Mouse (Mus musculus) hindbrain, postnatal 0 days (tissue): ENCODE data around the gene Wdr46. TPM values are rescaled to one million over a fixed set of nuclear protein-coding genes. Genes with fewer than 3 reads are reported as not detected.

Experiments used
- ATAC-seq: fragments of 200-750 bp; cut with Nextera tagmentation; 2 replicates; pipeline ENCODE4 v1.8.0; 2017; ENCODE audit warnings: mild to moderate bottlenecking, moderate TSS enrichment, moderate library complexity
- DNase-seq: peaks from one replicate; pipeline ENCODE4 v3.0.0-alpha.2; 2015; ENCODE audit warnings: low spot score
- H3K27ac ChIP-seq: fragments of 300-500 bp; sonication (generic); 2 replicates; pipeline ENCODE4 v1.5.1; 2014; ENCODE audit warnings: mild to moderate bottlenecking
- H3K27me3 ChIP-seq: fragments of 300-500 bp; sonication (generic); 2 replicates; pipeline ENCODE4 v1.6.1; 2014; ENCODE audit warnings: low read length, mixed read lengths; ENCODE audit not compliant: insufficient read depth
- H3K36me3 ChIP-seq: fragments of 300-500 bp; sonication (generic); 2 replicates; pipeline ENCODE4 v1.6.1; 2014; ENCODE audit warnings: low read length, mixed read lengths; ENCODE audit not compliant: insufficient read depth
- H3K4me1 ChIP-seq: fragments of 300-500 bp; sonication (generic); 2 replicates; pipeline ENCODE4 v1.6.1; 2014; ENCODE audit warnings: antibody characterized with exemption, low read length, mixed read lengths; ENCODE audit not compliant: insufficient read depth
- H3K4me2 ChIP-seq: fragments of 300-500 bp; sonication (generic); 2 replicates; pipeline ENCODE4 v1.6.1; 2014; ENCODE audit warnings: low read depth, mild to moderate bottlenecking, low read length, moderate library complexity, mixed read lengths
- H3K4me3 ChIP-seq: fragments of 300-500 bp; sonication (generic); 2 replicates; pipeline ENCODE4 v1.5.1; 2014; ENCODE audit warnings: low read length
- H3K9ac ChIP-seq: fragments of 300-500 bp; sonication (generic); replicated peaks from 2 replicates; pipeline ENCODE4 v1.6.1; 2014; ENCODE audit warnings: mild to moderate bottlenecking, low read length, moderate library complexity, mixed read lengths
- H3K9me3 ChIP-seq: fragments of 300-500 bp; sonication (generic); 2 replicates; pipeline ENCODE4 v1.6.1; 2016; ENCODE audit warnings: low read length, mixed read lengths
- CTCF ChIP-seq: IDR thresholded peaks from 2 replicates; pipeline ENCODE4 v1.5.1; 2016; ENCODE audit warnings: antibody characterized with exemption, control low read depth, low read depth
- WGBS: fragments of 180-500 bp; shearing (Covaris S2); extraction: QIAGEN DNeasy Blood & Tissue Kit; methylation state at CpG from one replicate; pipeline ENCODE4 v1.1.7; 2014; 5-methylcytosine and 5-hydroxymethylcytosine counted together
- polyA plus RNA-seq: library from polyadenylated mRNA; unstranded; fragments of >200 nt; fragmentation: Nextera tagmentation; extraction: Ambion mirVana; gene quantifications from 2 replicates; pipeline ENCODE4 v1.2.1, GENCODE M21; 2015
- total RNA-seq: library from RNA; depleted of rRNA; stranded (reverse); fragments of >200 nt; gene quantifications from 2 replicates; pipeline ENCODE4 v1.2.3, GENCODE M21; 2014

Gene Wdr46
- total and polyA plus RNA-seq, 2 experiments from 2014 or later: 16.8 to 17.9 TPM

DNA sequence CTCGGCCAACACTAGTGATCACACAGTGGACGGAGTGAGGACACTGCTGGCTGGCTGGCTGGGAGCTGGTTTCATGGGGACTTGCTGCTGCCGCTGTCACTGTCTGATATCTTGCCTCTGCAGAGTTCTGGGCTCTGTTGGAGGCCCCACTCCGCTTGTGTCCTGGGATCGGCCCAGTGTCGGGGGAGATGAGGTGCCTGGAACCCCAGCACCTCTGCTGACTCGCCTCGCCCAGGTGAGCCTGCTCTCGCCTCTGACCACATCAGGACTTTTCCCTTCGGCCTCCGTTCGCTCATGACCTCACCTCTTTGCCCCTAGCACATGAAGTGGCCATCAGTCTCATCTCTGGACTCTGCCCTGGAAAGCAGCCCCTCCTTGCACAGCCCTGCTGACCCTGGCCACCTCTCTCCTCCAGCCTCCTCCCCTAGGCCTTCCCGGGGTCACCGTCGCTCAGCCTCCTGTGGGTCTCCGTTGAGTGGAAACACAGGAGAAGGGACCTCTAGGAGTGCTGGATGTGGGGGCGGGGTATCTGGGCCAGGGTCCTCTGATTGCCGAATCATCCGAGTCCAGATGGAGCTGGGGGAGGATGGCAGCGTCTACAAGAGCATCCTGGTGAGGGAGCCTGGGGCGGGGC is 4.9 kb upstream of the Wdr46 start:
- H3K27ac ChIP-seq: no peak overlapping the region
- DNase-seq (no peak), ATAC-seq (no peak)
- H3K4me3 ChIP-seq: no peak overlapping the region
- 88% methylated on average over 21 of the region's 21 CpGs for WGBS
- H3K27me3 ChIP-seq: no peaks in the 10 kb centered on the region
- peaks cover 6% of the 10 kb centered on the region; the same call in 1 of the 2 replicates for H3K4me1 ChIP-seq
- peaks cover 14% of the 10 kb centered on the region for H3K36me3 ChIP-seq
- H3K4me2 ChIP-seq: no peak overlapping the region
- no peaks in the 10 kb centered on the region for H3K9me3 ChIP-seq
- H3K9ac ChIP-seq: no peak overlapping the region
- no peak for TF ChIP-seq CTCF

DNA sequence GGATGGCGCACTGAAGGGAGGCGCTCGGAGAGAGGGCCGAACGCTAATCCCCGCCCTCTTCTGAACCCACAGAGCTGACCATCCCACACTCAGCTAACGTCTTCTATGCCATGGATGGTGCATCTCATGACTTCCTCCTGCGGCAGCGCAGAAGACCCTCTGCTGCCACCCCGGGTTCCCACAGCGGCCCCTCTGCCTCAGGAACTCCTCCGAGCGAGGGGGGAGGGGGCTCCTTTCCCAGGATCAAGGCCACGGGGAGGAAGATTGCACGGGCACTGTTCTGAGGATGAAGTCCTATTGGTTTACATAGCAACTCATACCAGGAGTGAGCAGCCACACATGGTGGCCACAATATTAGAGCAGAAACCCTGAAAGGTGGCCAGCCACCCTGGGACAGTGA is 3.5 kb upstream of the Wdr46 start:
- ATAC-seq (no peak), DNase-seq (no peak)
- 87% methylated on average over 15 of the region's 15 CpGs for WGBS
- peaks cover 15% of the 10 kb centered on the region for H3K4me1 ChIP-seq
- H3K9me3 ChIP-seq: no peaks in the 10 kb centered on the region
- H3K4me3 ChIP-seq: no peak overlapping the region
- TF ChIP-seq CTCF: no peak
- H3K27ac ChIP-seq: no peak overlapping the region
- H3K9ac ChIP-seq: no peak overlapping the region
- no peaks in the 10 kb centered on the region for H3K27me3 ChIP-seq
- no peak overlapping the region for H3K4me2 ChIP-seq
- peaks cover 14% of the 10 kb centered on the region for H3K36me3 ChIP-seq

DNA sequence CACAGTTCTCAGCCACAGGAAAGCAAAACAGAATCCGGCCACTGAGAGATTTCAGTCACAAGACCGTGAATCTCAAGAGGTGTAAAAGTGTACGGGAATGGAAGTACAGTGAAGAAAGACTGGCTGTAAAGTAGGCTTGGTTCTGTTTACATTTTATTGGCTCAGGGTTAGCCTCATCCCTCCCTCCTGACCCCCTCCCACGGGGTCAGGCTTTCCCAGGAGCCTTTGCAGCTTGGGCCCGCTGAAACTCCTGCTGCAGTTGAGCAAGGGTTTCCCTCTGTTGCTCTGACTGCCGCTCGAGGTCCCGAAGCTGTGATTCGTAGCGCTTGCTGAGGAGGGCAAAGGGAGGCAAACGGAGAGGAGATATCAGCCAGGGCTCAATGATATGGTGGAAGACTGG is 1.7 kb upstream of the Wdr46 start:
- H3K27me3 ChIP-seq: no peaks in the 10 kb centered on the region
- H3K36me3 ChIP-seq: peaks cover 9% of the 10 kb centered on the region; the same call in 1 of the 2 replicates
- 81% methylated on average over 11 of the region's 11 CpGs for WGBS
- H3K4me1 ChIP-seq: peaks cover 15% of the 10 kb centered on the region
- DNase-seq: no peak
- no peak overlapping the region for H3K27ac ChIP-seq
- H3K9ac ChIP-seq: no peak overlapping the region
- H3K9me3 ChIP-seq: no peaks in the 10 kb centered on the region
- TF ChIP-seq CTCF: no peak
- ATAC-seq: no peak
- H3K4me2 ChIP-seq: no peak overlapping the region
- H3K4me3 ChIP-seq: no peak overlapping the region

DNA sequence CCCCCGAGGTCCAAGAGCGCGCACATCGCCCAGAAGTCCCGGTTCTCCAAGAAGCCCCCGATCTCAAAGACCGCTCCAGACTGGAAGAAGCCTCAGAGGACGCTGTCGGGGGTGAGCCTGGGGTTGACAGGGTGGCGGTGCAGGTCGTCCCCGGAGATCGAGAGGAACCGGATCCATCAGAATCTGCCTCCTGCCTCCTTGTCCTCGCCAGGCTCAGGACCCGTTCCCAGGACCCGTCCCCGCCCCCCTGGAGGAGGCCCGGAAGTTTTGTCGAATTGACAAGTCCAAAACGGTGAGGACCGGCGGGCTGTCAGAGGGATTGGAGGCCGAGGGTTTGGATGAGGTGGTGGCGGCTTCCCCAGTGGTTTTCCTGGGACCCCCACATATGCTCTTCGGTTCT is 521 bp downstream of the Wdr46 start:
- DNase-seq (no peak), ATAC-seq (no peak)
- no peaks in the 10 kb centered on the region for H3K9me3 ChIP-seq
- no peaks in the 10 kb centered on the region for H3K27me3 ChIP-seq
- H3K27ac ChIP-seq: no peak overlapping the region
- no peak for TF ChIP-seq CTCF
- peak overlapping the region; percentile 96 for H3K4me2 ChIP-seq
- peaks cover 15% of the 10 kb centered on the region for H3K4me1 ChIP-seq
- peaks cover 18% of the 10 kb centered on the region for H3K36me3 ChIP-seq
- 2% methylated on average over 26 of the region's 26 CpGs for WGBS
- H3K9ac ChIP-seq: peak overlapping the region; percentile 77
- H3K4me3 ChIP-seq: peak overlapping the region; percentile 82

DNA sequence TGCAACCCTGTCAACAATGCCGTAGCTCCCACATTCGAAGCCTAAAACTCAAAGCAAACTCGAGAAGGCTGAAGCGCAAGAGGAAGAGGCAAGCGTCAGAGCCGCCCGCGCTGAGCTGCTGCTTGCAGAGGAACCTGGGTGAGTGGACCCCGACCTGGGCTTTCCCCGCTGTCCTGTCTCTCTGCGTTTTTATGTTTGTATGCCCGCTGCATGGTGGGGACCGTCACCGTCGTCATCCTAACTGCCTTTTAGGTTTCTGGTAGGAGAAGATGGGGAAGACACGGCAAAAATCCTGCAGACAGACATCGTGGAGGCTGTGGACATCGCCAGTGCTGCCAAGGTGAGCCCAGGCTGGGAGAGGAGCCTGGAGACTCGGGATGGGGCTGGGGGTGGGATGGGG is 921 bp downstream of the Wdr46 start:
- ATAC-seq: no peak
- 65% methylated on average over 19 of the region's 19 CpGs for WGBS
- Histone ChIP-seq H3K36me3 (peaks cover 18% of the 10 kb centered on the region), H3K4me1 (peaks cover 15% of the 10 kb centered on the region), H3K9me3 (no peaks in the 10 kb centered on the region), H3K27ac (no peak overlapping the region), H3K27me3 (no peaks in the 10 kb centered on the region), H3K4me2 (peak overlapping the region; percentile 96), H3K4me3 (peak overlapping the region; percentile 82), H3K9ac (peak overlapping the region; percentile 77)
- TF ChIP-seq CTCF: no peak
- no peak for DNase-seq

DNA sequence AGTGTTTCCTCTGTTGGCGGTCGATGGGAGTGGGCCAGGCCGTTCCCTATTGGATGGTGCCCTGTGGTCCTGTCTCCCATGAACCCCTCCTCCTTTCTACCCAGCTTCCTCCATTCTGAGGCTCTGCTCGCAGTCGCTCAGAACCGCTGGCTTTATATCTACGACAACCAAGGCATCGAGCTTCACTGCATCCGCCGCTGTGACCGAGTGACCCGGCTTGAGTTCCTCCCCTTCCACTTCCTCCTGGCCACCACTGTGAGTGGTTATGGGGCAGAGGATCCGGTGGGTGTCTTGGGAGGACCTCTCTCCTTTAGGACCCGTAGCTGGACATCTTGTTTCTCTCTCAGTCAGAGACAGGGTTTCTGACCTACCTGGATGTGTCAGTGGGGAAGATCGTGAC is 3.0 kb downstream of the Wdr46 start:
- Histone ChIP-seq H3K4me3 (no peak overlapping the region), H3K4me2 (no peak overlapping the region), H3K27ac (no peak overlapping the region), H3K27me3 (no peaks in the 10 kb centered on the region), H3K9ac (no peak overlapping the region), H3K36me3 (peaks cover 14% of the 10 kb centered on the region), H3K9me3 (no peaks in the 10 kb centered on the region), H3K4me1 (peaks cover 15% of the 10 kb centered on the region)
- no peak for TF ChIP-seq CTCF
- ATAC-seq (no peak), DNase-seq (no peak)
- 95% methylated on average over 15 of the region's 15 CpGs for WGBS

DNA sequence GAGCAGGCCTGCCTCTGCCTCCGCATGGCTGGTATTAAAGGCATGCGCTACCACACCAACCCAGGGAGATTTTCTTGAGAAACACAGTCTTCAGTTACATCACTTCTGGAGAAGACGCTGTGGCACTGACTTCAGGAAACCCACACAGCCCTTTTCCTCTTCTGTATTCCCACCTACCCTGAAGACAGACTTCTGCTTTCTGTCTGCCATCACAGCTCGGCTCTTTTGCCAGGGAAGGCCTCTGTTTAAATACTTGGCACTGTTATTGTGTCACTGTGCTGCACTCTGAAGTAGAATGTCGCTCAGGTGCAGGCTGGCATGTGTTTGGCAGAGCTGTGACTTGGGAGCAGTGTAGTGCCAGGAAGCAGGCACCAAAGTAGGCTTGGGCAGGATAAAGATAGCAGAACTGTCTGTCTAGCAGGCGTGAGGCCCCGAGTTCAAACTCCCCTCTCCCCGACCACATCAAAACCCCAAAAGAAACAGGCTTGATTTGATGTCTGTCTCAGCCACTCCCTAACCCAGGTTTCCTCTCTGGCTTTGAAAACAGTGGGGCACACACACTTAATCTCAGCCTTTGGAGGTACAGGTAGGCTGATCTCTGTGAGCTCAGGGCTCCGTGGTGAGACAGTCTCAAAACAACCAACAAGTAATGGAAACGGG is 7.1 kb downstream of the Wdr46 start:
- no peak for ATAC-seq
- Histone ChIP-seq H3K36me3 (peaks cover 14% of the 10 kb centered on the region), H3K9ac (no peak overlapping the region), H3K9me3 (no peaks in the 10 kb centered on the region), H3K4me2 (no peak overlapping the region), H3K4me3 (no peak overlapping the region), H3K4me1 (peaks cover 9% of the 10 kb centered on the region; the same call in 1 of the 2 replicates), H3K27me3 (no peaks in the 10 kb centered on the region), H3K27ac (no peak overlapping the region)
- no peak for TF ChIP-seq CTCF
- WGBS: 90% methylated on average over 10 of the region's 10 CpGs
- DNase-seq: no peak
